Mouse (Mus musculus): ENCODE data around the gene Pcolce2.

DNA sequence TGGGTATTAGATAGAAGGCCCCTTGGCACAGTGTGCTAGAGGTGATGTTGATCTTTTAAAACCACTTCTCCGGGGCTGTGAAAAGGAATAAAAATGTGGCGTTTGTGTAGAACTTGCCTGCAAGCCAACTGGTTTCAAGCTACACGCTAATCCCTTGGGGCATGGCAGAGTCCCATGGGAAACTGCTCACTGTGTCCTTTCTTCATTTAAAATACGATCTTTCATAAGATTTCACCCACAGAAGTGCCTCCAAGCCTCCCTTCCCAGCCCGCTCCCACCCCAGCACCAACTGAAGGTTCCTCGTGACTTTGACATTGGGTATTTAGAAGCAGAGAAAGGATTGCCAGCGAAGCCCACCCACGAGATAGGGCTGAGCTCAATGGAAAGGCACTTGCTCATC lies 8.5 kb downstream of the Pcolce2 start:
- TF ChIP-seq POLR2A (IDR thresholded peaks at IDR 0.05; ENCODE audit: borderline replicate concordance, extremely low read depth, insufficient read depth, insufficient read length, poor library complexity, severe bottlenecking) (no peak), CTCF (IDR thresholded peaks at IDR 0.05; ENCODE audit: borderline replicate concordance, extremely low read depth, insufficient read depth, insufficient read length) (no peak)

Measured in brain, embryonic 14.5 days (tissue).